Mouse (Mus musculus): ENCODE results near the gene Sln. TPM values are rescaled to one million over a fixed set of nuclear protein-coding genes. Genes with fewer than 3 reads are reported as not detected.

Gene Sln
- polyA plus RNA-seq (2015; fragmentation: Nextera tagmentation; extraction: Ambion mirVana): 3.1 and 7.5 TPM in 2 replicates

DNA sequence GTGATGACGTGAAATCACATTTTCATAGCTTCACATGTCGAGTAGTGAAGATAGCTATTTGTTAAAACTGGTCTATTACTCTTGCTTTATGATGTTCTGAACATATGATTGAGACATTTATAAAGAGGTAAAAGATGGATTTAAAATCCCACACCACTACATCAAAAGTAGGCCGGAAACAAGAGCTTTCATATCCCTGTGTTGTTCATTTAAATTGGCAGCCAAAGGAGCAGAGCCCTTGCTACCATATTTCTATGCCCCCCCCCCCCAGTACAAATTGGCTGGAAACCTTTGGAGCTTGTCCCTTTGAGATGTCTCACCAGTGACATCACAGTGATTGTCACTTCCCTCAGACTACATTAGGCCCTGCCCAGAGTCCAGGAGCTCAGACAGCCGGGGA, at the start of gene Sln:
Gene Sln (plus strand): TSS at position 301 of the 400 bp plus-strand sequence.
- Histone ChIP-seq H3K9ac (no peak within 1 kb of the TSS), H3K4me3 (no peak within 1 kb of the TSS), H3K9me3 (no peaks in the 10 kb centered on the region), H3K4me1 (replicated peaks) (no peaks in the 10 kb centered on the region), H3K36me3 (no peaks in the 10 kb centered on the region), H3K4me2 (no peak within 1 kb of the TSS), H3K27ac (replicated peaks) (no peak within 1 kb of the TSS), H3K27me3 (no peaks in the 10 kb centered on the region)
- WGBS: 87% methylated on average over 4 of the region's 4 CpGs
- no peak for ATAC-seq (ENCODE audit: low read depth)

DNA sequence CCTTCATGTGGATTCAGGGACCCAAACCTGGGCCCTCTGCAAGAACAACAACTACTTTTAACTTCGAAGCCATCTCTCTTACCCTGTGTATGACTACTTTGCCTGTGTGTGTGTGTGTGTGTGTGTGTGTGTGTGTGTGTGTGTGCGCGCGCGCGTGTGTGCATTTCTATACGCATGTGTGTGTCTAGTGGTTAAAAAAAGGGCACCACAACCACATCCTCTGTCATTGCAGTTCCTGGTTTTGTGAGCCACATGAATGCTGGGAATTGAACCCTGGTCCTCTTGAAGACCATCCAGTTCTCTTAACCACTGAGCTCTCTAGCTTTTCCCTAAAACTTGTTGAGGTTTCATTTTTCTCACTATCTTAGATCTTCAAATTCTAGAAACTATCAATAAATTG, 47.0 kb upstream of the Sln start:
- Histone ChIP-seq H3K9me3 (no peaks in the 10 kb centered on the region), H3K27ac (replicated peaks) (no peak overlapping the region), H3K27me3 (no peaks in the 10 kb centered on the region), H3K9ac (no peak overlapping the region), H3K4me2 (no peak overlapping the region), H3K4me1 (replicated peaks) (no peaks in the 10 kb centered on the region; the same call in 1 of the 2 replicates), H3K36me3 (no peaks in the 10 kb centered on the region), H3K4me3 (no peak overlapping the region)
- no peak for ATAC-seq (ENCODE audit: low read depth)
- WGBS: 96% methylated on average over 7 of the region's 7 CpGs

DNA sequence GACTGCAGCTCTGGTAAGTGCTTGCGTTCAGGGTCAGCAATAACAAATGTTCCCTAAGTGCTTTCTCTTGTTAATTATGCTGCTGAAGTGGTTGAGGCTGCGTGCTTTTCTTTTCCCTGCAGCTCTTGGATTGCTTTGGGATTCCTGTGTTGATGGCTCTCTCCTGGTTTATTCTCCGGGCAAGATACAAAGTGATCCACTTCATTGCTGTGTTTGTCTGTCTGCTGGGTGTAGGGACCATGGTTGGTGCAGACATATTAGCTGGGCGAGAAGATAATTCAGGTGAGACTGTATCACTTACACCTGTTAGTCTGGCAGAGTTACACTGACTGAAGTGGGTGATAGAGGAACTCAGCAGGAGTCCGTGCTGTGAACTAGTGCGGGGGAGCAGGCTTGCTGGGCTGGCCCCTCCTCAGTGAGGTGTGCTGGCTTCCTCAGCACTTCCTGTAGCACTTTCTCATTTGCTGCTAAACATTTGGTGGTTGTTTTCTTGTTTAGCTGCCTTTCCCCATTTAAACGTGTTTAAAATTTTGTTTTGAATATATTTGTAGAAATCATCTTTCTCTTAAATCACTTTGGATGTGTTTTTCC, 43.4 kb upstream of the Sln start:
- H3K27me3 ChIP-seq: no peaks in the 10 kb centered on the region
- 11% methylated on average over 7 of the region's 7 CpGs for WGBS
- H3K27ac ChIP-seq (replicated peaks): 0 out of 2 replicates have a peak overlapping the region, but pooled peaks have one; percentile 28
- H3K36me3 ChIP-seq: no peaks in the 10 kb centered on the region
- no peaks in the 10 kb centered on the region for H3K9me3 ChIP-seq
- no peak for ATAC-seq (ENCODE audit: low read depth)
- no peak overlapping the region for H3K4me2 ChIP-seq
- no peak overlapping the region for H3K9ac ChIP-seq
- no peak overlapping the region for H3K4me3 ChIP-seq
- H3K4me1 ChIP-seq (replicated peaks): no peaks in the 10 kb centered on the region; the same call in 1 of the 2 replicates

DNA sequence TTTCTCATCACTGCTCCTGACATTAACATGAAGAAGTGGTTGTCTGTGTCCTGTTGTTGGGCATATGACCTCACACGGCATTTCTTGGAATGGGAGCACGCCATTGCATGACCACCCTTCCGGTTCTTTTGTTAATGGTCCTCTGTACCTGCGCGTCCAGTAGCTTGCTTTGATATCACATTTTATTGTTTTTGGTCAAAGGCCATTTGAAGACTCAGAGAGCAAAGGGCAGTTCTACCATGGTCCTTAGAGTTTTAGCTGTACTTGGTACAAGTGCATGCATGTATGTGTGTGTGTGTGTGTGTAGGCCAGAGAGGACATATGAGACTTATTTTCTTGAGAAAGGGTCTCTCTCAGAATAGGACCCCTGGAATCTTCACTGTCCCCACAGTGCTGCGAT, 36.5 kb upstream of the Sln start:
- ATAC-seq (ENCODE audit: low read depth): no peak

DNA sequence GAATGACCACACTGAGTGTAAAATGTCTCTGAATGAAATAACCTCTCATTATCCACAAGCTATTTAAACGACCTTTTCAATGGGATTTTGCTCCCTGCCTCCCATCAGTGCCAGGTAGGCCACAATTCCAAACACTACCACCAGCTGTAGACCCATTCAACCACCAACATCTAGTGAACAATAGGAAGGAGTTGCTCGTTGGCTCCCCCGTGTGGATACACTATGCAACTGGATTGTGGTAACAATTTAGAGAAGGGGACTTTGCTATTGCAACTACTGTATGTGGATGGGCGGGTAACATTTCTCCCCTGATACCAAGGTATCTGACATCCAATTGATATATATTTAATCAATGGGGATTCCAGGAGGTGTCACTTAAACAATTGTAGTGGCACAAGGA, 31.2 kb upstream of the Sln start:
- WGBS: 32% methylated on average over 4 of the region's 4 CpGs
- no peaks in the 10 kb centered on the region for H3K4me1 ChIP-seq (replicated peaks)
- ATAC-seq (ENCODE audit: low read depth): no peak
- no peaks in the 10 kb centered on the region for H3K36me3 ChIP-seq
- H3K9me3 ChIP-seq: no peaks in the 10 kb centered on the region
- no peak overlapping the region for H3K4me2 ChIP-seq
- H3K27me3 ChIP-seq: no peaks in the 10 kb centered on the region
- H3K4me3 ChIP-seq: no peak overlapping the region
- H3K9ac ChIP-seq: no peak overlapping the region
- no peak overlapping the region for H3K27ac ChIP-seq (replicated peaks)

More for the DNA sequence above, 36.5 kb upstream of the Sln start:
- no peak overlapping the region for H3K9ac ChIP-seq
- no peaks in the 10 kb centered on the region for H3K4me1 ChIP-seq (replicated peaks)
- WGBS: 94% methylated on average over 6 of the region's 6 CpGs
- no peak overlapping the region for H3K4me3 ChIP-seq
- H3K36me3 ChIP-seq: no peaks in the 10 kb centered on the region
- no peak overlapping the region for H3K4me2 ChIP-seq
- no peaks in the 10 kb centered on the region for H3K27me3 ChIP-seq
- no peaks in the 10 kb centered on the region for H3K9me3 ChIP-seq
- H3K27ac ChIP-seq (replicated peaks): no peak overlapping the region

DNA sequence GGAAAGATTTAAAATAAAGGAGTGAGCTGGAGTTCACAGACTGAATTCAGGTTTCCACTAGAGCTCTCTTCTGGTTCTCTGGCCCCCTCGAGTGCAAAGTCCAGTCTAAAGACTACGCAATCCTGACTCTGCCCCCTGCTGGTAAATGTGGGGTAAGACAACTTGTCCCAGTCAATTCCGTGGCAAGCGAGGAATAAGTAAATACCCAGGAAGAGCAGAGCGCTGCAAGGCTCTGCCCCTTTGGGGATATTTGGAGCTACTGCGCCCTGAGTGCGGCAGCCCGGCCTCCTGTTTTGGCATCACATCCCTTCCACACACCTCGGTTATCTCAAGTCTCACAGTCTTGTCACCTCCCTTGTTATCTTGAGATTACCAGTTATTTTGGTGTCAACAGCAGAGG, 24.6 kb upstream of the Sln start:
- Histone ChIP-seq H3K27ac (replicated peaks) (no peak overlapping the region), H3K4me3 (no peak overlapping the region), H3K4me2 (no peak overlapping the region), H3K9me3 (no peaks in the 10 kb centered on the region), H3K4me1 (replicated peaks) (peaks cover 3% of the 10 kb centered on the region; the same call in 1 of the 2 replicates), H3K27me3 (peaks cover 4% of the 10 kb centered on the region), H3K36me3 (no peaks in the 10 kb centered on the region), H3K9ac (no peak overlapping the region)
- 11% methylated on average over 9 of the region's 9 CpGs for WGBS
- ATAC-seq (ENCODE audit: low read depth): no peak

DNA sequence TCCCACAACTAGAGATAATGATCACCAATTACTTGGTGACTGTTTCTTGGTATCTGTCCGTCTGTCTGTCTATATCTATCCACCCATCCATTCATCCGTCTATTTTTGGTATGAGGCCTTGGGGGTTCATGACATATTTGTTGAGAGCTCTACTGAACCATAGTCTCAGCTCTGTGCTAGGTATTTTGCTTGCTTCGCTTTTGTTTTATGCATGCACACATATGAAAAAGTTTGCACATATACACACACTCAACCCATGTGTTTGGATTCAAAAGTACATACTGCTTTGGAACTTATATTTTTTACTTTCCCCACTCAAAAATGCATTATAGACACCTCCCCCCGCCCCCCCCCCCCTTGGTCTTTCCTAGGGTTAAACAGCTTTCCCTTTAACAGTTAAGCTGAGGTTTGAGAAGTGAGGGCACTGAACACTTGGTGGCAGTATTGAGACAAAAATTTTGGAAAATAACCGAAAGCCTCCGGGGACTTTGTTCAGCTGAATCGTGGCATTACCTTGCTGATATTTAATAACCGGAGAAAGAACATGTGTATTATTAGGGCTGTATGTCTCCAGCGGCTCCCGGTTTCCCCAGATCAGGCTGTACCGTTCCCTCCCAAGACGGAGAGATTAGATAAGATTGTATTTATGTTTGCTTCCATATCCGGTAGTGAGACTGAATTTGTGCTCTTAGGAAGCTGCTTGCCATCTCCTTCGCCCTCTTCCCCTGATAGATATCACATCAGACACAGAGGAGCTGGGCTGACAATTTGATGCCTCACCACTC, 20.7 kb upstream of the Sln start:
- peak overlapping the region; percentile 41 for H3K4me3 ChIP-seq
- peaks cover 3% of the 10 kb centered on the region; the same call in 1 of the 2 replicates for H3K4me1 ChIP-seq (replicated peaks)
- 21% methylated on average over 14 of the region's 14 CpGs for WGBS
- no peaks in the 10 kb centered on the region for H3K36me3 ChIP-seq
- no peaks in the 10 kb centered on the region for H3K9me3 ChIP-seq
- peak overlapping the region; percentile 67 for H3K9ac ChIP-seq
- peak overlapping the region; percentile 52 for H3K4me2 ChIP-seq
- ATAC-seq (ENCODE audit: low read depth): peak; percentile 82
- peaks cover 4% of the 10 kb centered on the region for H3K27me3 ChIP-seq
- peak overlapping the region; percentile 83 for H3K27ac ChIP-seq (replicated peaks)

DNA sequence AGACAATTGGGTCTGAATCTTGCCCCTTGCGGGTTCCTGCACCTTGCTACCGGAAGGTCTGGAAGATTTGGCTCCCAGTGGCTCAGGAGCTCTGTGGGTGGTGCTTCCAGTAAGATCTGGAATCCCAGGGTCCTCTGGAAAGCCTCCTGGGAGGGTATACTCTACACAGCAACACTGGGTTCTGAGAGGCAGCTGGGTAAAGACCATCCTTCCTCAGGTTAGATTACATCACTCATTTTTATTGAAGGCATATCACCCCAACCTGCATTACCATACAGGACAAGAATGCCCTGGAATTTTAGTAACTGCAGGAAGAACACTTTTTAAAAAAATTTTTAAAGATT, 20.1 kb upstream of the Sln start:
- ATAC-seq (ENCODE audit: low read depth): peak; percentile 62
- Histone ChIP-seq H3K4me1 (replicated peaks) (peaks cover 3% of the 10 kb centered on the region; the same call in 1 of the 2 replicates), H3K27ac (replicated peaks) (peak overlapping the region; percentile 83), H3K9me3 (no peaks in the 10 kb centered on the region), H3K27me3 (peaks cover 4% of the 10 kb centered on the region), H3K36me3 (no peaks in the 10 kb centered on the region), H3K4me2 (peak overlapping the region; percentile 52), H3K9ac (peak overlapping the region; percentile 67), H3K4me3 (peak overlapping the region; percentile 41)
- 26% methylated on average over 2 of the region's 2 CpGs for WGBS

DNA sequence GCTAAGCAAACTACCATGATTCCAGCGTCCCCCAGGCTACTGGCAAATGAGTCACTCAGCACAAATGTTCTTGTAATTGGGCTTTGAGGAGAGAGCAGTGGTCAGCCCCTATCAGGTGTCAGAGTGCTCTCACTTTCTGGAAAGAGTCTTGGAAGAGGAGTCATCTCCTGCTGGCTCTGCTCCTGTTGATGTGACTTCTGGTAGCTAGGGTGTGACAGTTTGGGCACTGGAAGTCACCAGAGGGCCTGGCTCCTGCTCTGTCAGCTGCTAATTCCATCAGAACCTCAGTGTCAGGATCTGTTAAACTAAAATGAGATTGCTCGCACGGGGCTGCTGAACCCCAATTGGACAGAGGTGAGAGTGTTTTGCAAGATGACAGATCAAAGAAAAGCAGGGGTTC, 14.9 kb upstream of the Sln start:
- no peak for ATAC-seq (ENCODE audit: low read depth)
- Histone ChIP-seq H3K9me3 (no peaks in the 10 kb centered on the region), H3K27me3 (no peaks in the 10 kb centered on the region), H3K4me1 (replicated peaks) (no peaks in the 10 kb centered on the region), H3K36me3 (no peaks in the 10 kb centered on the region), H3K27ac (replicated peaks) (no peak overlapping the region), H3K4me3 (no peak overlapping the region), H3K9ac (no peak overlapping the region), H3K4me2 (no peak overlapping the region)
- WGBS: 71% methylated on average over 3 of the region's 3 CpGs

DNA sequence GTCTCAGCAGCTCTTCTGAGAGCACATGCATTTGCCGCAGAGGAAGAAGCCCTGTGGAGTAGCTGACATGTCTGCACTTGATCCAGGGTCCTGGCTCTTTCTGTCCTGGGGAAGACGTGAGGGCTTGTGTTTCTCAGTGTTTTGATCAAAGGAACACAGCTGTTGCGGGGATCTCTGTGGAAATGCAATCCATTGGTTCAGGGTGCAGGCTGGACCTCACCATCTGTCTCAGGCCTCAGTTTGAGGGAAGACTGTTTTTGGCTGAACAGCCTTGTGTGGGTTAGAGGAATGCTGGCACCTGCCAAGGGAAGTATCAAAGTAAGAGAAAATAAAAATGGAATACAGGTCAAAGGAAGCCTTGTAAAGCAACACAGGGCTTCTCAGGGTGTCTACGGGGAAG, 14.0 kb upstream of the Sln start:
- no peak overlapping the region for H3K4me2 ChIP-seq
- no peaks in the 10 kb centered on the region for H3K4me1 ChIP-seq (replicated peaks)
- H3K4me3 ChIP-seq: no peak overlapping the region
- H3K9ac ChIP-seq: no peak overlapping the region
- H3K36me3 ChIP-seq: no peaks in the 10 kb centered on the region
- no peak for ATAC-seq (ENCODE audit: low read depth)
- WGBS: 69% methylated on average over 4 of the region's 4 CpGs
- no peaks in the 10 kb centered on the region for H3K27me3 ChIP-seq
- no peak overlapping the region for H3K27ac ChIP-seq (replicated peaks)
- no peaks in the 10 kb centered on the region for H3K9me3 ChIP-seq

DNA sequence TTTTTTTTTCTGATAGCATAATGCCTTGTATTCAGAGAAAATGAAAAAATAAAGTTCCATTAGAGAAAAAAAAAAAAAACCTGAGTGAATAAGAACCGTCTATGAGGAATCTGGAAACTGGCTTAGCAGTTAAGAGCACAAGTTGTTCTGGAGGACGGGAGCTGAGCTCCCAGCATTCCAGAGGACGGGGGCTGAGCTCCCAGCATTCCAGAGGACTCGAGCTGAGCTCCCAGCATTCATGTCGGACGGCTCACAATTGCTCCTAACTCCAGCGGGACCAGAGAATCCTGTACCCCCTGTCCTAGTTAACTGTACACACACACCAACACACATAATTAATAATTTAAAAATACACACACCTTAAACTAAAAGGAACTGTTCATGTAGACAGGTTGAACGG, 11.1 kb upstream of the Sln start:
- no peaks in the 10 kb centered on the region for H3K9me3 ChIP-seq
- 83% methylated on average over 8 of the region's 8 CpGs for WGBS
- no peak for ATAC-seq (ENCODE audit: low read depth)
- H3K9ac ChIP-seq: no peak overlapping the region
- no peak overlapping the region for H3K4me2 ChIP-seq
- H3K27me3 ChIP-seq: no peaks in the 10 kb centered on the region
- no peaks in the 10 kb centered on the region for H3K4me1 ChIP-seq (replicated peaks)
- no peak overlapping the region for H3K27ac ChIP-seq (replicated peaks)
- no peaks in the 10 kb centered on the region for H3K36me3 ChIP-seq
- H3K4me3 ChIP-seq: no peak overlapping the region

DNA sequence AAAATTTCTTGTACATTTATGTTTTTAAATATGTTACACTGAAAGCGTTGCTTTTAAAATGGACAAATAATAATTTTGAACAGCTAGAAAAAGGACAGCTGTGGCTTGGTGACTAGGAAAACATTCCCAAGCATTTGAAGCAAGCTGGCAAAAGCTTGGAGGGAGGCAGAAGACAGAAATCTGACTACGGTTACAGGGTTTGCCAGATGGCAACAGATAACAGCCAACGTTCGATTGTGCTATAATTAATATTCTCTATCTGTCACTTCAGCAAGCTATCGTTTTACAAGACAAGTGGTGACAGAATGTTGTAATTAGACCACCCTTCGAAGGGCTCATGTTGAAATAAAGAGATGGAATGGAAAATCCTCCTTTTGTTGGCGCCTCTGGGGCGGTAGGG, 1.4 kb upstream of the Sln start:
- H3K9ac ChIP-seq: no peak overlapping the region
- H3K9me3 ChIP-seq: no peaks in the 10 kb centered on the region
- no peak overlapping the region for H3K4me2 ChIP-seq
- no peak overlapping the region for H3K27ac ChIP-seq (replicated peaks)
- no peaks in the 10 kb centered on the region for H3K36me3 ChIP-seq
- no peaks in the 10 kb centered on the region for H3K4me1 ChIP-seq (replicated peaks)
- H3K4me3 ChIP-seq: no peak overlapping the region
- H3K27me3 ChIP-seq: no peaks in the 10 kb centered on the region
- WGBS: 79% methylated on average over 8 of the region's 8 CpGs
- ATAC-seq (ENCODE audit: low read depth): no peak

All from neural tube, embryonic 13.5 days (tissue).